Mouse (Mus musculus): ENCODE results near the gene Nup37. TPM values are rescaled to one million over a fixed set of nuclear protein-coding genes. Genes with fewer than 3 reads are reported as not detected.

Nup37 gene
- polyA plus RNA-seq (2015; fragmentation: Nextera tagmentation; extraction: Ambion mirVana) = 60.3 and 63.8 TPM in 2 replicates

DNA sequence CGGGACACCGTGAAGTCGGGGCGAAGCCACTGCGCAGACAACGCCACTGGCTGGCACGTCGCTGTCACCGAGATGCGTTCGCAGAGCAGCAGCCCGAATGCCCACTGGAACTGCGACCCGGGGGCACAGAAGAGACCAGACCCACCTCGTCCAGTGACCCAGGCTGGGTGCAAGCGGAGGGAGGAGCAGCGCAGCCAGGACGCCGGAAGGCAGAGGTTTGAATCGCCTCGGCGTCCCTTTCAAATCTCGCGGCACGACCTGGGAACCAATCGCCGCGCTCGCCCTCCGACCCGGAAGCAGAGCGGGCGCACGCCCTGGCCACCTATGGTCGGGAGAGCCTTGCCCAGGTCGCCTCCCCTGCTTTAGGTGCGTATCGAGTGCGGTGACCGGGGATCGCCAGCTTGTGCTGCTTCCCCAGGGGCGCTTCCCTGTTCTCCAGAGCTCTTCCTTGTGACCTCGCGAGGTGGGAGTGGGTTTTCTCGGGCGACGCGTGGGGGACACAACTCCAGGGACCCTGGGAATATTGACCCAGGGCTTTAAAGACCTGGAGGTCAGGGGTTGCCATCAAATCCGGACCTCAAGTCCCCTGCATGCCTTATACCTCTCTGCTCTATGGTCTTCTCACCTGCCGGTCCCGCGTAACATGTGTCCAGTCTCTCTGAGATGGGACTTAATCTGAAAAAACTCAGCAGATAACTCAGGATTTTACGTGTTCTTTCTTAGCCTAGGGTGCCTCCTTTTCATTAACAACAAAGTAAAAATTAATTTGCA lies at the start of gene Nup37, which contains the start of gene Parpbp:
Gene Nup37, plus strand, starts transcription at position 286 of the 771 bp plus-strand sequence.
Gene Parpbp, minus strand, starts transcription at position 235 of the 771 bp plus-strand sequence.
- Histone ChIP-seq H3K27ac (replicated peaks) (peak within 1 kb of the TSS; percentile 44; the same call in 1 of the 2 replicates), H3K9ac (peak within 1 kb of the TSS; percentile 75), H3K36me3 (peaks cover 18% of the 10 kb centered on the region), H3K4me1 (peaks cover 22% of the 10 kb centered on the region), H3K27me3 (no peaks in the 10 kb centered on the region), H3K4me2 (replicated peaks) (peak within 1 kb of the TSS; percentile 83), H3K4me3 (replicated peaks) (peak within 1 kb of the TSS; percentile 85), H3K9me3 (replicated peaks) (no peaks in the 10 kb centered on the region)
- peak; percentile 86 for ATAC-seq (ENCODE audit: insufficient number of reproducible peaks, low FRiP score, low TSS enrichment, low read depth)
- WGBS = 1% methylated on average over 53 of the region's 53 CpGs

DNA sequence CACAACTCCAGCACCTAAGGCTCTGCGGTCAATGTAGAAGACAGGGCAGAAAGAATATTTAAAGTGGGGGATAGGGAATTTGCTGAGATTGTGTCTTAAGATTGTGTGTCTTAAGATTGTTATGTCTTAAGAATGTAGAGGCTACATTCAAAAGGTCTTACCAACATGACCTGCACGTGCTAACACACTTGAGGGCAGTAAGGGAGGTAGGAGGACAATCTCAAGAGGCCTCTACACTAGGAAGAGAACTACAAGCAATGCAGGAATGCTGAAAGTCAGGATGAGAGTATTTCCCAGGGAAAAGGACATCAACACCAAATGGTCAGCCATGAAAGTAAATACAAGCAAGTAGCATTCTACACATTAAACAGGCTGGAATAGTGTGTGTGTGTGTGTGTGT lies 40.6 kb upstream of the Nup37 start:
- no peaks in the 10 kb centered on the region for H3K36me3 ChIP-seq
- 94% methylated on average over 2 of the region's 2 CpGs for WGBS
- no peak overlapping the region for H3K4me2 ChIP-seq (replicated peaks)
- no peaks in the 10 kb centered on the region for H3K9me3 ChIP-seq (replicated peaks)
- H3K27ac ChIP-seq (replicated peaks) = no peak overlapping the region
- no peak for ATAC-seq (ENCODE audit: insufficient number of reproducible peaks, low FRiP score, low TSS enrichment, low read depth)
- no peak overlapping the region for H3K9ac ChIP-seq
- H3K4me3 ChIP-seq (replicated peaks) = no peak overlapping the region
- H3K27me3 ChIP-seq = no peaks in the 10 kb centered on the region
- no peaks in the 10 kb centered on the region for H3K4me1 ChIP-seq

DNA sequence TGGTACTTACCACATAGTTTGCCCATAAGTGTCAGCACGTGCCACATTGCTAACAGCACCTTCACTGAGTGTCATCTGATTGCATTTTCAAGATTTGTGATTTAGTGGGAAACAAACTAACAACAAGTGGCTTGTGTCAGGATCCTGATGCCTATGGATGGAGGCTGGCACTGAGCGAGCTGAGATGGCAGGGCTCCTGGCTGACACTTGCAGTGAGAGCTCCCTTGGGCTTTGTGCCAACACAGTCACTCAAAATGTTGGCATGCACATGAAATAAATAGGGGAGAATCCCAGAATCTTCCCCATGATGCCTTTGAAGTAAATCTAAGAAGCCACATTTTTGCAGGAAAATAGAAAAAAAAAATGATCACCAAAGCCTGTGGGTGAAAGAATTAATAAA lies 33.5 kb upstream of the Nup37 start:
- WGBS = 86% methylated on average over 2 of the region's 2 CpGs
- no peak overlapping the region for H3K4me3 ChIP-seq (replicated peaks)
- H3K9me3 ChIP-seq (replicated peaks) = no peaks in the 10 kb centered on the region
- no peak for ATAC-seq (ENCODE audit: insufficient number of reproducible peaks, low FRiP score, low TSS enrichment, low read depth)
- no peaks in the 10 kb centered on the region for H3K36me3 ChIP-seq
- no peak overlapping the region for H3K4me2 ChIP-seq (replicated peaks)
- H3K4me1 ChIP-seq = no peaks in the 10 kb centered on the region
- H3K27ac ChIP-seq (replicated peaks) = no peak overlapping the region
- H3K27me3 ChIP-seq = no peaks in the 10 kb centered on the region
- H3K9ac ChIP-seq = no peak overlapping the region

DNA sequence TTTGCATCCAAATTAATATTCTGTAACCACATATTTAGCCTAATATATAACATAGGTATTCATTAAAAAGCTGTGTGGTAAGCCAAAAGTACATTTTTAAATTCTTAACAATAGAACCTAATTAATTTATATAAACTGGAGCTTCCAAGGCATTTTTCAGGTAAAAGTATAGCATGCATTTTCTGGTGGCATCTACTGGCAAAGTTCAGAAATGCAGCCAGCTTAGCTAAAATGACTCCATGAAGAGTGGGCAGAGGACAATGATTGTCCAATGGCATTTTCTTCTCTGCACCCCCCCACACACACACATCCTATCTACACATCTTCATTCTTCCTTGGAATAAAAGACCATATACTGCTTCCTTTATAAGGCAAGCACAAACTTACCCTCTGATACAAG lies 27.1 kb upstream of the Nup37 start:
- Histone ChIP-seq H3K4me3 (replicated peaks) (no peak overlapping the region), H3K4me1 (no peaks in the 10 kb centered on the region), H3K27me3 (no peaks in the 10 kb centered on the region), H3K9ac (no peak overlapping the region), H3K4me2 (replicated peaks) (no peak overlapping the region), H3K36me3 (no peaks in the 10 kb centered on the region), H3K9me3 (replicated peaks) (no peaks in the 10 kb centered on the region), H3K27ac (replicated peaks) (no peak overlapping the region)
- no peak for ATAC-seq (ENCODE audit: insufficient number of reproducible peaks, low FRiP score, low TSS enrichment, low read depth)

DNA sequence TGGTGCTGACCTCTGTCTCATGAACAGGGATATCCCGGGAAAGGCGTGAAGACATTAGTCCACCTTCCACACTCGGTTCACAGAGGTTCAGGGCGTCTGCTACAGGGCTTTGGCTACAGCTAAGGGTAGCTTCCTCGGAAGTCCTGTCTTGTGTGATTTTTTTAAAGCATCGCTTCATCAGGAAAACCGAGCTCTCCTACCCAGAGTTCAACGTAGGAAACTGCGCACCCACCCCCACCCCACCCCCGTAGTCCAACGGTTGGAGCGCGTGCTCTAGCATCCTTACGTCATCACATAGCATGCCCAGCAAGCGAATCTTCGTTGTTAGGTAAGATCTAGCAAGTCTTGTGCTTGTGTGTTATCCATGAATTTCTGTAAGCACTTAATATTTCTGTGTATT lies 11.2 kb upstream of the Nup37 start:
- Histone ChIP-seq H3K9ac (no peak overlapping the region), H3K9me3 (replicated peaks) (no peaks in the 10 kb centered on the region), H3K4me1 (no peaks in the 10 kb centered on the region), H3K27ac (replicated peaks) (no peak overlapping the region), H3K4me3 (replicated peaks) (no peak overlapping the region), H3K36me3 (no peaks in the 10 kb centered on the region), H3K4me2 (replicated peaks) (no peak overlapping the region), H3K27me3 (no peaks in the 10 kb centered on the region)
- ATAC-seq (ENCODE audit: insufficient number of reproducible peaks, low FRiP score, low TSS enrichment, low read depth) = no peak
- 95% methylated on average over 16 of the region's 16 CpGs for whole genome bisulfite sequencing

DNA sequence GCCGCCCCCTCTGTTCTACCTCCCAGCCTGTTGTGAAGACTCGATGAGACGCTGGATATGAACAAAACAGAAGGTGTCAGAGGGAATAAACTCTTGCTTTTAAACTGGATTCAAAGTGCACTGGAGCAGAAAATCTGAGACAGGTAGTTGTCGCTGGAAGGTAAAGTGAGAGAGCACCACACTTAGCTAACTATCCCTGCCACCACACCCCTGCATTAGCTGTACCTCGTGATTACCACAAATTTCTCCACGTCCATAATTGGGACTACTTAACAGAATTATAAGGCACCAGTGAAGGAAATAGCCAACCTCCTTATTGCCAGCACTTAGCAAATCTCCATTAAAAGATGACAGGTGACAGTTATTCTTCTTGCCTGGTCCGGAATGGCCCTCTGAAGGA lies 605 bp upstream of the Nup37 start:
- ATAC-seq (ENCODE audit: insufficient number of reproducible peaks, low FRiP score, low TSS enrichment, low read depth) = no peak
- H3K27me3 ChIP-seq = no peaks in the 10 kb centered on the region
- no peaks in the 10 kb centered on the region for H3K9me3 ChIP-seq (replicated peaks)
- H3K9ac ChIP-seq = peak overlapping the region; percentile 75
- peak overlapping the region; percentile 83 for H3K4me2 ChIP-seq (replicated peaks)
- peaks cover 22% of the 10 kb centered on the region for H3K4me1 ChIP-seq
- WGBS = 15% methylated on average over 7 of the region's 7 CpGs
- H3K36me3 ChIP-seq = peaks cover 18% of the 10 kb centered on the region
- H3K4me3 ChIP-seq (replicated peaks) = peak overlapping the region; percentile 85
- H3K27ac ChIP-seq (replicated peaks) = no peak overlapping the region

DNA sequence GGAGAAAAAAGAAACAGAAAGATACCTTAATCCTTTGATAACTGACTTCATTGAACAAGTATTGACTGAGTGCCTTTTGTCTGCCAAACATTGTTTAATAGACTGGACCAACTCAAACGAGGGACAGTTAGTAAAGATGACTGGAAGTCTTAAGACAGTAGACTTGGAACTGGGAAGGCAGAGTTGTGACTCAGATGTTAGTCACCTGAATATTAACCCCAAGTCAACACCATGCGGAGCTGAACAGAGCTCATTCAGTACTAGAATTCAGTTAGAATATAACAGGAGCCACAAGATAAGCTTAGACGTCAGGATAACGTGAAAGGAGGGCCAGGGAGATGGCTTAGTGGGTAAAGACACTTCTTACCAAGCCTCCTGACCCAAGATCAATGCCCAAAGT lies 3.6 kb downstream of the Nup37 start:
- Histone ChIP-seq H3K4me3 (replicated peaks) (no peak overlapping the region), H3K9ac (no peak overlapping the region), H3K4me1 (peaks cover 16% of the 10 kb centered on the region), H3K4me2 (replicated peaks) (no peak overlapping the region), H3K27ac (replicated peaks) (no peak overlapping the region), H3K9me3 (replicated peaks) (no peaks in the 10 kb centered on the region), H3K27me3 (no peaks in the 10 kb centered on the region), H3K36me3 (peaks cover 36% of the 10 kb centered on the region)
- WGBS = 88% methylated on average over 4 of the region's 4 CpGs
- no peak for ATAC-seq (ENCODE audit: insufficient number of reproducible peaks, low FRiP score, low TSS enrichment, low read depth)

DNA sequence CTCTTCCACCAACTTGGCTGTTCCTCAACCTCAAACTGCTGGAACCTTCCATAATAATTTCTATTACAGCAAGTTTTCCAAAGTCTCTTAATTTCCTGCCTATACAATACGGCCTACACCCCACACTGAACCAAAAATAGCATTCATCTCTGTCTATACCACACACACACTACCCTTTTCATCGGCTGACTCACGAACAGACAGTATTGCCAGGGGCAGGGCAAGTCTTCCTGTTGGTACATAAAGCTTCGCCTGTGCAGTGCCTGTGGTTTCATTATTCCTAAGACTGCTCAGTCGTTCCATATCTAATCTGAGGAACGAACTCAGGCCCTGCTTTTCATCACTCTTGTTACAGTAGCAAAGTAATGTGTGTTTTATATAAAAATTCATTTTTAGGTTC lies 4.9 kb downstream of the Nup37 start:
- ATAC-seq (ENCODE audit: insufficient number of reproducible peaks, low FRiP score, low TSS enrichment, low read depth) = peak; percentile 73; the same call in 1 of the 2 replicates
- 55% methylated on average over 6 of the region's 6 CpGs for WGBS
- Histone ChIP-seq H3K27me3 (no peaks in the 10 kb centered on the region), H3K4me3 (replicated peaks) (no peak overlapping the region), H3K9ac (no peak overlapping the region), H3K4me1 (peaks cover 5% of the 10 kb centered on the region; the same call in 1 of the 2 replicates), H3K27ac (replicated peaks) (no peak overlapping the region; the same call in 1 of the 2 replicates), H3K9me3 (replicated peaks) (no peaks in the 10 kb centered on the region), H3K36me3 (peaks cover 38% of the 10 kb centered on the region), H3K4me2 (replicated peaks) (no peak overlapping the region)

DNA sequence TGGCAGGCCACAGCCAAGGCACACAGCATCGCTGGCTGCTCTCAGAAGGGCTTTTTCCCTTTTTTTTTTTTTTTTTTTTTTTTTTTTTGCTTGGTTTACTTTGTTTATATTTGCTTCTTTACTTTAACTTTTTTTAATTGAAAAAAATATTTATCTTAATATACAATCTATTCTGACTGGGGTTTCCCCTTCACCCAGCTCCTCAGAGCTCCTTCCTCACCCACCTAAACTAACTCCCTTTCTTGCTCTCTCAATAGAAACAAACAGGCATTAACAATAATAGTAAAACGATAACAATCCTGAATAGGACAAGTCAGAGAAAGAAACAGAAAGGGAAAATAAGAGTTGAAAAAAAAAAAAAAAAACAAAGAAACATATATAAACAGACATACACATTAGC lies 15.3 kb downstream of the Nup37 start:
- 95% methylated on average over 2 of the region's 2 CpGs for WGBS
- no peaks in the 10 kb centered on the region for H3K4me1 ChIP-seq
- no peak for ATAC-seq (ENCODE audit: insufficient number of reproducible peaks, low FRiP score, low TSS enrichment, low read depth)
- no peak overlapping the region for H3K9ac ChIP-seq
- H3K27ac ChIP-seq (replicated peaks) = no peak overlapping the region
- H3K4me2 ChIP-seq (replicated peaks) = no peak overlapping the region
- no peak overlapping the region for H3K4me3 ChIP-seq (replicated peaks)
- peaks cover 32% of the 10 kb centered on the region for H3K36me3 ChIP-seq
- H3K27me3 ChIP-seq = no peaks in the 10 kb centered on the region
- no peaks in the 10 kb centered on the region for H3K9me3 ChIP-seq (replicated peaks)

DNA sequence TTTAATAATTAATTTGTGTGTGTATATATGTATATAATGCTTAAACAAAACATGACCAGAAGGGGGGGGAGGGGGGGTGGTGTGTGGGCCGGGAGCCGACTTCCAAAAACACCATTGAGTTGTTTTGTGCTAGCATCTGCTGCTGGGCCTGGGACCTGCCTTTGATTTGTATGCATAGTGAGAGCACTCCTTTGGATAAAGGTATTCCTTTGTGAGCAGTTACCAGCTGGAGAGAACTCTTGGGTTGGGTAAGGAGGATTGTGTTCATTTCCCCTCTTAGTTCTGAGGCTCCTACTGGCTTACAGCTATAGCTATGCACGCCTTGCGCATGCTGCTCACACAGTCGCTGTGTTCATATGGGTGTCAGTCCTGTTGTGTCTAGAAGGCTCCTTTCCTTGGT lies 15.9 kb downstream of the Nup37 start:
- no peak overlapping the region for H3K4me2 ChIP-seq (replicated peaks)
- H3K27ac ChIP-seq (replicated peaks) = no peak overlapping the region
- H3K9ac ChIP-seq = no peak overlapping the region
- ATAC-seq (ENCODE audit: insufficient number of reproducible peaks, low FRiP score, low TSS enrichment, low read depth) = no peak
- H3K4me1 ChIP-seq = no peaks in the 10 kb centered on the region
- no peaks in the 10 kb centered on the region for H3K27me3 ChIP-seq
- no peaks in the 10 kb centered on the region for H3K9me3 ChIP-seq (replicated peaks)
- 91% methylated on average over 5 of the region's 5 CpGs for WGBS
- no peak overlapping the region for H3K4me3 ChIP-seq (replicated peaks)
- peaks cover 32% of the 10 kb centered on the region for H3K36me3 ChIP-seq

DNA sequence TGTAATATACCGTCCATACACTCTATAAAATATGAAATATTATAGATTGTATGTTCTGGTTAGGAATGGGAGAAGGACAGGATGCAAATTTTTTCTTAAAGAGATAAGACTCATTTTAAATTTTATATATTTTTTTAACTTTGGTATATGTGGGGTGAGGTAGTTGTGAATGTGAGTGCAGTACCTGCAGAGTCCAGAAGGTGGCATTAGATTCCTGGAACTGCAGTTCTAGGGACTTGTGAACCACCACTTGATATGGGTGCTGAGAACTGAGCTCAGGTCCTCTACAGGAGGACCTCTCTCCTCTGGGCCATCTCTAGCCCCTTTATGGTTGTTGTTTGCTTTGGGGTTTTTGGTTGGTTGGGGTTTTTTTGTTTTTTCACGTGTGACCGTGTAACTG lies 19.4 kb downstream of the Nup37 start:
- Histone ChIP-seq H3K27ac (replicated peaks) (no peak overlapping the region), H3K27me3 (no peaks in the 10 kb centered on the region), H3K9ac (no peak overlapping the region), H3K9me3 (replicated peaks) (no peaks in the 10 kb centered on the region), H3K4me2 (replicated peaks) (no peak overlapping the region), H3K4me1 (no peaks in the 10 kb centered on the region), H3K4me3 (replicated peaks) (no peak overlapping the region), H3K36me3 (peaks cover 20% of the 10 kb centered on the region)
- 94% methylated on average over 3 of the region's 3 CpGs for WGBS
- ATAC-seq (ENCODE audit: insufficient number of reproducible peaks, low FRiP score, low TSS enrichment, low read depth) = no peak
